Mouse (Mus musculus) gastrocnemius, postnatal 10 days (tissue): ENCODE results near the gene Lrrc49. TPM values are rescaled to one million over a fixed set of nuclear protein-coding genes. Genes with fewer than 3 reads are reported as not detected.

Source experiments
- DNase-seq: peaks from one replicate; pipeline ENCODE4 v3.0.0; 2021; ENCODE audit warnings: mixed read lengths
- total RNA-seq, 2 experiments: library from RNA; stranded (reverse); gene quantifications; 2 replicates each; pipeline ENCODE4 v1.2.3; 2021

The Lrrc49 gene
- total RNA-seq, 2 experiments from 2014 or later: 4.7 to 5.1 TPM

DNA sequence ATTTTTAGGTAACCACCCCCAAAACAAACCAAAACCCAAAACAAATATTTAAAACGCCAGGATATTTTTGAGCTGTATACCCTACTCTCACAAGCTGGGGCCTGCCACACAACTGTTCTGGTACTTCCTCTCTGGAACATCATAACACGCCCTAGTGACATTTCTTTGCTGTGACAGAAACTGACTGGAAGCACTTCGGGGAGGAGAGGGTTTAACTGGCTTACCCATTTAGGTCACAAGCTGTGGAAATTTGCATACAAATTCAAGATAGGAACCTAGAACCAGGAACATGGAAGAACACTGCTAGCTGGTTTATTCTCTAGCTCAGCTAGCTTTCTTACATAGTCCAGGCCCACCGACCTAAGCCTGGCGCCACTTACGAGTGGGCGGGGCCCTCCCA is 92.6 kb downstream of the Lrrc49 start:
- DNase-seq: no peak

DNA sequence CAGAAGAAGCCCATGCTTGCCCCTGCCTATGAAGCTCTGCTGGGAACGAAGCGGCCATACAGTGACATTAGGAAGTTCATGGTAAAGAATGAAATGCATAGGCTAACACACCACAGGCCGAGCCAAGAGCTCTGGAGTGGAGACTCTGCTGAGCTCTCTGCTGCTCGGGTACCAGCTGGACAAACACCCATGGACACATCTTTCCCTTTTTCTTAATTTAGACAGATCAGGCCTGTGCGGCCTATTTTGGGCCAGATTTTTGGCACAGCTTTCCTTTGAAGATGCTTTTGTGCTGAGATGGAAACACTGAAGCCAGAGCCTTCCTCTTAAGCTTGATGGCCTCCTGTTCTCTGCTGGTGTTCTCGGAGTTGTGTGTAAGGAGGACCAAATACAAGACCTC is 95.0 kb downstream of the Lrrc49 start:
- no peak for DNase-seq

DNA sequence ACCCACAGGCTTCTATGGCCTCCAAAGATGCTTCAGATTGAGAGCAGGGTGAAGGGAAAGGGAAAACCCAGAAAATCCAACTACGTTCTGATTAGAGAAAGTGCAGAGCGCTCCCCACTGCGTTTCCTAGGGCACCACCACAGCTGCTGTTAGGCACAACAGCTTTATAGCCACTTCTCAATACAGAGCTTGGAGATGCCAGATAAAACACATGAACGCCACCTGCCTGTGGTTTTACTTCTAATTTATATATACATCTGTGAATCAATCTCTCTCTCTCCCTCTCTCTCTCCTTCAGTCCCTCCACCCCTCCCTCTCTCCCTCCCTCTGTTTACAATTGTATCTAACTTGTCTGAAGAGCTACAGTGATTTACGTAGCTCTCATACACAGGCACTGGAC is 95.6 kb downstream of the Lrrc49 start:
- no peak for DNase-seq

DNA sequence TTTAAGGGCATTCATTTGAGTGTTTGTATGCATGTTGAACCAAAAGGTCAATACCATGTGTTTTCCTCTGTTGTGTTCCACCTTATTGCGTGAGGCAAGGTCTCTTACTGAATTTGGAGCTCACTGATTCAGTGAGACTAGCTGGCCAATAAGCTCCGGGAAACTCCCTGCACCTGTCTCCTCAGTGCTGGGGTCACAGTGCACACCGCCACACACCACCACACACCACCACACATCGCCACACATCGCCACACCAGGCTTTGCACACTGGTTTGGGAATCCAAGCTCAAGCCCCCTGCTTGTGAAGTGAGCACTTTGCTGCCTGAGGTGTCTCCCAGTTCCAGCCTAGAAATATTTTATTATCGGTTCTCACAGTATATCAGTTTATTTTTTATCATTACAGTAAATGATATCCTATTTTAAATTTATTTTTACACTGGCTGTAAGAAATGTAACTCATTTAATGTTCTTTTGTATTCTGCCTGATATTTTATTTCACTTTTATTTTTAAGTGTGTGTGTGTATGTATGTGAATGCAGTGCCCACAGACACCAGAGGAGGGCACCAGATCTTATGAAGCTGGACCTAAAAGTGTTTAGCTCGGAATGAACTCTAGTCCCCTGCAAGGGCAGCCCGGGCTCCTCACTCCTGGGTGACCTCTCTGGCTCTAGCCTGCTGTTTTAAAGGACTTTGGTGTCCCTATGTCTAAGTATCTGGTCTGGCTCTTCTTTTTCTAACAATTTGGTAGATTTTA is 96.9 kb downstream of the Lrrc49 start:
- DNase-seq: no peak

DNA sequence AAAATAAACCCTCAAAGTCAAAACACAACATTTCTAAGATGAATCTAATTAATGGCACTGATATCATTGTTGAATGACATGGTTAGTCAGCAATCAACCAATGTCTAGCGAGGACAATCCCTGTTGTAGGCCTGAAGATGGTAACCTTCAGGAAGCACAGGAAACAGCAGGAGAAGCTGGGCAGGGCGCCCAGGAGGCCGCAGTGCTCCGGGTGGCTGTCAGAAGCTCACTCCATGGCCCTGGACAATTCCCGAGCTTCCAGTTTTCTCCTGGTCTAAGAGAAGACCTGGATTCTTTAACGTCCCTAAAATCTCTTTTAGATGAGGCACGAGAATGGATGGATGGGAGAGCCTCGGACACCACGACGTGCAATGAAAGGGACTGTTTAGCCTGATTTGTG is 99.0 kb downstream of the Lrrc49 start:
- no peak for DNase-seq

DNA sequence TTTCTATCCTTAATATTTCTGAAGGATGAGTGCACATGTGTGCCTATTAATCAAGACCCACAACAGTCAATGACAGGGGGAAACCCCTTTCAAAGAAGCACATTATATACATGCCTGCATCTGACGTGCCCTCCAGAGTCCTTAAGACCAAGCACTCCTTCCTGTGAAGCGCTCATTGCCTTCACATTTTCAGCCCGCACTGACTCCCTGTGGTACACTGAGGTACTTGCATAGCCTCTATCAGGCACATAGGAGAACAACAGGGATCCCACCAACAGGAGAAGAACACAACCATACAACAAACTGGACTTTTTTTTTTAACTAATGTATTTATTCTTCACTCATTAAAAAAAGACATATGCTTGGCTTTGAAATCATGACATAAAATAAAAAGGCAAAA is 101.0 kb downstream of the Lrrc49 start:
- no peak for DNase-seq

DNA sequence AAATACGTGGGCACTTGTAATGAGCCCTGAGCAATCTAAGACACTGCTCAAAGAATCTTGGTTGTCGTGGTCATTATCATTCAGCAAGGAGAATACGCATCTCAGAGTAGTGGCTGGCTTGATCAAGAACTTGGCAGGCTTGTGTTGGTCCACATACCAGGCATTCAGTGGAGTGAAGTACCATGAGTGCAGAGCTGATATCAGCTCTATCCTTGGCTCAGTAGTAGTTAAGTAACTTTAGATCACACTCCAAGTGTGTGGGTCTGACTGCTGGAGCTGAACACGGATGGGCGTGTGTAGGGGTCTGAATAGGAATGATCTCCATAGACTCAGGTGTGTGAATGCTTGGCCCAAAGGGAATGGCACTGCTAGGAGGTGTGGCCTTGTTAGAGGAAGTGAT is 102.8 kb downstream of the Lrrc49 start:
- no peak for DNase-seq

DNA sequence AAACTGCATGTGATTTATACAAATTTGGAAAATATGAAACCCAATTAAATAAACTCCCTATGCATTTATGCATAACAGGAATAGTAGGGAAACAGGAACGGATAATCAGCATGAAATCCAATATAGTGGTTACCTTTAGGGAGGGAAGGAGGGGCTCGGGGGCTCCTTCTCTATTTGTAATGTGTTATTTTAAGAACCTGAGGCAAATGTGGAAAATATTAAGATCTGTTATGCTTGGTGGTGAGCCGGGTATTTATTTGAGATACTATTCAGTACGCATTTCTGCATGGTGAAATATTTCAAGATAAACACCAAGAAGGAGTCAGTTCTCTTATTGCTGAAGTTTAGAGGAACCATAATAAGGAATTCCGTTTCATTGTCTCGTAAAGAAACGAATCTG is 105.4 kb downstream of the Lrrc49 start:
- no peak for DNase-seq

DNA sequence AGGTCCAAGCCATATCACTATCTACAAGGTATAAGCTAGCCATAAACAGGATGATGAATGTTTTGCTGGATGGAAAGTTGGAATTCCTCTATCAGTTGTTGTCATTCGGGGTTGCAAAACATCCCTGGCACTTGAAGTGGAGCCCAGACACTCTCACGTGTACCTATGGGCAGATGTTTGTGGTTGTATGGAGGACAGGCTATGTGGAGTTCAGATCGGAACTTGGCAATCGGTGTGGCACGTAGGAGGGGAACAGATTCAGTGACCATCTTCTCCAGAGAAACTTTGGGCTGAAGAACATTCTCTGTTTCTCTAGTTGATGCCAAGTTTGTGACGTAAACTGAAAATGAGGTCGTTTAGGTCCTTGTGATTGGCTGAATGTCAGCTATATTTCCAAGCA is 114.9 kb downstream of the Lrrc49 start:
- DNase-seq: no peak

DNA sequence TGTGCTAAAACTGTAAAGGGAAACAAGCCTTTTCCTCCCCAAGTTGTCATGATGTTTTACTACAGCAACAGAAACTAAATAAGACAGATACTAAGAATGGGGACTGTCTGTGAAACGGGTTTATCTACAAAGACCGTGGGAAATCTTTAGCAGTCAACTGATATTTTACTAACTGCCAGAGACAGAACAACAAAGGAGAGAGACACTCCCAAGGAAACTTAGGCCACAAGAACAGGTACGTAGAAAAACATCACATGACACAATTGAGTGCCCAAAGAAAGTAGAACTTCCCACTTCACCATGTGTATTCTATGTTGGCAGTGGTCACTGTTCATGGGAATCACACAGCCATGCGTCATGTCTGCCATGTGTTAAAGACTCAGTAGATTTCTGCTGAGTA is 116.2 kb downstream of the Lrrc49 start:
- DNase-seq: no peak

DNA sequence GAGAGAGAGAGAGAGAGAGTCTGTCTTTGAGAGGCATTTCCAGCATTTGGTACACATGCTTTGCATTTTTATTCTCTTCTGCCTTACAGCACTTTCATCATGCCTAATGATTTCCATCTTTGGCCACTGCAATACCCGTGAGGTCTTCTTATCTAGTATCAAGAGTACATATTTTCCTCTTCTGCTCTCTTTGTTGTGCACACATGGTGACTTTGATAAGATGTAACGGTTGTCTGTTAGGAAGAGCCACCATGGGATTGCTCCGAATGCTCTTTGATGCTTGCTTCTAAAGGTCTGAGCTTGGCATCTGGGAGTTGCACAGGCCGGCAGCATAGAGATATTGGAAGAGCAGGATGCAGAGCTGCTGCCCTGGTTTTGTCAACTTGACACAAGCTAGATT is 116.9 kb downstream of the Lrrc49 start:
- no peak for DNase-seq

DNA sequence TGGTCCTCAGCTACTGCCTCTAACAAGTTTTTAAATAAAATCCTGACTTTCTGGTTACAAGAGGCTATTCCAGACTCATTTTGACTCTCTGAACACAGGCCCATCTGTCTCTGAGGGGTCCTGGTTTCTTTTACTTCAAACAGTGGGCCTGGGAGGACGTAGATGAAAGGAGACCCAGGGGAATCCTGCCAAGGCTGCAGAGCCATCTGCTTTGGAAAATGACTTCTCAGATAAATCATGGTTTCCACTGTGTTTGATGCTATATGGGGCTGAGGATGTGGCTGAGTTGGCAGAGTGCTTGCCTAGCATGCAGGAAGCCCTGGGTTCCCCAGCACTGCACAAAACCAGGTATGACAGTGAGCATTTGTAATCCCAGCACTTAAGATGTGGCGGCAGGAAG is 118.6 kb downstream of the Lrrc49 start:
- DNase-seq: no peak

DNA sequence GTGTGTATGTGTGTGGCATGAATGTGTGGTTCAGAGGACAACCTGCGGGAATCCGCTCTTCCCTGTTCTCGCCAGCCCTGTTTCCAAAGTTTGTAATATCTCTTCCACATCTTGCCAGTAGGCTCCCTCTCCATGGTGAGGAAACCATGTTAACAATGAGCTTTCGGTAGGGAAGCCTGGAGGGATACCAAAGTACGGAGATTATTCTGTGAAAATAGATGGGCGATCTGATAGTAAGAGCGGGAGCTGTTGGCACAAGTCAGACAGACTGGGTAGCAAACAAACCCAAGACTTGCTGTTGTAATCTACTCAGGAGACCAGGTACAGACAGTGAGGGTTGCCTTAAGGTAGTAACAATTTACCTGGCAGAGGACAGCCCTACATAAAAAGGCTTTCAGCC is 124.1 kb downstream of the Lrrc49 start:
- DNase-seq: no peak

DNA sequence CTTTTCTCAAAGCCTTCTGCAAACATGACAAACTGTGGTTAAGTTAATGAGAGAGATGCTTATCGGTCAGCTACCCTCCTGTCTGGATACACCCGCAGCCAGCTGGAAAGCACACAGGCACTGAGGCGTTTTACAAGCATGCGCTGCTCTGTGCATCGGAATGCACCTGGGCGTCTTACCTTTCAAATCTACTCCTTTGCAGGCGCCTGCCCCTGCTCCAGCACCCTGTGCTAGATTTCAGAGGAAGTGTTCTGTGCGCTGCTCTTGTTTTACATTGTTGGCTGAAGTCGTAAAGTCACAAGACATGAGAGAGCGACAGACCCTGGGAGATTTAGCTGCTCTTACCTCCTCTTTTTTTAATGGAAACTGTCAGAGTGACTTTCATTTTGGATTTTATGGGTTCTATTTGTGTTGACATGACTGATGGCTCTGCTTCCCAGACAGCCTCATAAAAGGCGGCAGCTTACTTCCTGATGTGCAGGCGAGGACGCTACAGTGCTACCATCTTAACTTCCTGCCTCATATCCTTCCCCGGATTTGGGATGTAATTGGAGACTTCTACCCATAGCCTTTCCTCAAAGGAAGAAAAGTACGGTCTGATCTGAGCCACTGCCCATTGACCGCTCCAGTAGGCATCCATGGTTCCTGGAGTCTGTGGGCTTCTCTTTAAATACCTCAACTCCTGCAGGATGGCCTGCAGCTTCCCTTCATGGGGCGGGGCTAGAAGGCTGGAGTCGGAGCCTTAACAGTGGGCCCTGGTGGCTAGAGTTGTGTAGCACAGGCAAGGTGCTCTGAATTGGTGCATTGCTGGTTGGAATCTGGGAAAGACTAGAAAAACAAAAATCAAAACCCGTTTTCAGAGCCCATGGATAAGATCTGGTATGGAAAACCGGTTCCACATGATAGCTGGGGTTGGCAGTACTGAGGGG is 125.3 kb downstream of the Lrrc49 start:
- DNase-seq: peak; percentile 15

DNA sequence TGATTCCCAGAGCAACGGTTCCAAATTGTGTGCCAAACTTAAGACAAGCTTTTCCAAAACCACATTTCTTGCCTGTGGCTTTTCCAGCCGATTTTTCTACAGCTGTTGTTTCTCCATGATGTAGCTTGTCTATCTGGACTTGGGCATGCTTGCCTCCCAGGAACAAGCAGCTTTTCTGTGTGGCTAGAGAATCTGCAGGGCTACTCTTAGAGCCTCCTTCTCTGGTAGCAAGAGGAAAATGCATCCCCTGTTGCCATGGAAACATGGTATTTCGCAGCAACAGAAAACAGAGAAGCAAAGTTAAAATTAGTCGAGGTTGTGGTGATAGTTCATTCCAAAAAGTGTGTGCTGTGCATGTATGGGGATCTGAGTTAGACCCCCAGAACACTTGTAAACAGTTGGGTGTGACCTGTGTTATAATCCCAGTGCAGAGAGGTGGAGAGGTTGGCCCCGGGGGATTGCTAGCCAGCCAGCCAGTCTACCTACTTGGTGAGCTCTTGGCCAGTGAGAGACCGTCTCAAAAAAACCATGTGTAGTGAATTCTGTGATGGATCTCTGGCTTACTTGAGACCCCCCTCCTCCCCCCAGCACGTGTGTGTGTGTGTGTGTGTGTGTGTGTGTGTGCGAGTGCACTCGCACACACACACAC is 126.2 kb downstream of the Lrrc49 start:
- no peak for DNase-seq

DNA sequence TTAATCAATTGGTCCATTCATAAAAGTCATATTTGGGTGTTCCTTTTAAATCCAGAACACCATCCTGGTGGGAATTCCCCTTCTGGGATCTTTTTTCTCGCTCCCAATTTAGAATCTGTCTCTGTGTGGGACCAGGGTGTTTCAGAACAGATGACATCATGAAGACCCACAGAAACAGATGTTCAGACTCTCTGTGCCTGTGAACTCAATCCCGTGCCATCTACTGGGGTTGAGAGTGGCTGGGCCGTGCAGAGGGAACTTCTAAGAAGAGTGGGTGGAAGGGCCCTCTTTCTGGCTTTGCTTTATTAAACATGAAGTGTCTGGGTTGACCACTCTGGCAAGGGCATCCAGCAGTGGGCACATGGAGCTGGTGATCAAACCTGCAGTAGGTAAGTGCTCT is 129.5 kb downstream of the Lrrc49 start:
- DNase-seq: no peak

DNA sequence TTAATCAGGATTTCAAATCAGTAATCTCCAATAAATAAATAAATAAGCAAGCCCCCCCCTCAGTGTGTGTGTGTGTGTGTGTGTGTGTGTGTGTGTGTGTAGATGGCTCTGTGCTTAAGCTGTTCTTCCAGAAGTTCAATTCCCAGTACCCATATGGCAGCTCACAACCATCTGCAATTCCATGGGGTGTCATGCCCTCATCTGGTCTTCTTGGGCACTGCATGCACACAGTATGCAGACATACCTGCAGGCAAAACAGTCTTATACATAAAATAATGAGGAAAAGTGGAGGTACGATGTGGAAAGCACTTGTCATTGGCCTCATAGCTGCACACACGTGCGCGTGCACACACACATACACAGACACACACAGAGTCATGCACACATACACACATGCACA is 136.7 kb downstream of the Lrrc49 start:
- DNase-seq: no peak

DNA sequence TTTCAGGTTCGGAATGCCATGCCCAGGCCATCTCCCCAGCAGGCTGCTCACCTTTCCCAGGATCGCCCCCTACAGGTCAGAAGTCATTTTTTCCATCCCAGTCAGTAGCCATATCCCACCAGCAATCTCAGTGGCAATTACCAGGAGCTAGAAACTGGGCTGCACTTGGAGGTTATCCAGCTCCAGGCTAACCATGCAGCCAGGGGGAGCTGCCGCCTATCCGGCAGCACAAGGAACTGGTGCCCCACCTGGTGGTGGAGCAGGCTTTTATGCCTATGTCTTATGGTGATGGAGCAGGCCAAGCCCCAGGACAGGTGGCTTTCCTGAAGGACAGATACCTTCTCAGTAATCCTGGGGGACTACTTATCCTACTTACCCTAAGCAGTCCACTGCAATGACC is 139.8 kb downstream of the Lrrc49 start:
- DNase-seq: peak; percentile 39

DNA sequence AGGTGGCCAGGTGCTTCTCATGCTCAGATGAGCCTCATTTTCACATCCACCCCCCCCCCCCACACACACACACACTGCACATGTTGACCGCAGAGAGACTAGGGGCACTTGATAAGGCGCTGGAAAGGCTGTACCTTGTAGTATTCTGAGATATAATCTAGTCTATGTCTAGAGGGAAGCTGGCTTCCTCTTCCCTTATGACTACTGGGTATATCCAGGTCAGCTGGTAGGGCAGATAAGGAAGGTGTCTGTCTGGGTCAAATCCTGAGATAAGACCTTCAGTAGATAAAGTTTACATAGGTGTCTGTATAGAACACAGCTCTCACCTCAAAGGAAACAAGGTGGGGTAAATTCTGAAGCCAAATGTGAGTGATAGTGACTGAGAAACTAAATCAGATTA is 141.8 kb downstream of the Lrrc49 start:
- no peak for DNase-seq

DNA sequence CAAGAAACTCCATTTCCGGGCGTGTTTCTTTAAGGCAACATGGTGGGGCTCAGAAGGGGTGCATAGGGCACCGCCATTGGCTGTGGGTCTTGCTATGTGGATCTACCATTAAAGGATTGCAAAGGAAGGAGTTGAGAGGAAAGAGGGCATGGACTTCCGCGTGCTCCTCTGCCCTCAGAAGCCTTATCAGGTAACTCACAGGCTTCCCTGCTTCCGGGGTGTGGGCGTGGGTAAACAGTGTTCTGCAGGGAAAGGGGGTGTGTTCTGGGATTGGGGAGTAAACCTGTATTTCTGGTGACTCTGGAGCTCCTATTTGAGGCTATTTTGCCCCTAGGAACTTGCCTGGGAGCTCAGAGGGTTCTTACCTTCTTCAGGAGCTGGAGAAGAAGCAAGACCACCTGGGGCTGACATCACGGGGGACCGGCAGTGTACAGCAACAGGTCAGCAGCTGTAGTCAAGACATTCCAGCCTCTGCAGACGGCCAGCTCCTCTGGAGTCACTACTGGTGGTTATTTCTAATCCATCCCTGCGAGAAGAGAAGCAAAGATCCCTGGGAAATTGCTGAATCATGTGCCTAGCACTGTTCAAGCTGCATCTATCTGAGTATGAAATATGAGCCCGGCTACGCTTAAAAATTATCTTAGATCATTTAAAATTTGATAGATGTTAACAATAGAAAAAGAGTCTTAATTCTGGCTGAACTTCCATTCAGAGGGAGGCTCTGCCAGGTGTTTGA is 142.4 kb downstream of the Lrrc49 start:
- DNase-seq: no peak

DNA sequence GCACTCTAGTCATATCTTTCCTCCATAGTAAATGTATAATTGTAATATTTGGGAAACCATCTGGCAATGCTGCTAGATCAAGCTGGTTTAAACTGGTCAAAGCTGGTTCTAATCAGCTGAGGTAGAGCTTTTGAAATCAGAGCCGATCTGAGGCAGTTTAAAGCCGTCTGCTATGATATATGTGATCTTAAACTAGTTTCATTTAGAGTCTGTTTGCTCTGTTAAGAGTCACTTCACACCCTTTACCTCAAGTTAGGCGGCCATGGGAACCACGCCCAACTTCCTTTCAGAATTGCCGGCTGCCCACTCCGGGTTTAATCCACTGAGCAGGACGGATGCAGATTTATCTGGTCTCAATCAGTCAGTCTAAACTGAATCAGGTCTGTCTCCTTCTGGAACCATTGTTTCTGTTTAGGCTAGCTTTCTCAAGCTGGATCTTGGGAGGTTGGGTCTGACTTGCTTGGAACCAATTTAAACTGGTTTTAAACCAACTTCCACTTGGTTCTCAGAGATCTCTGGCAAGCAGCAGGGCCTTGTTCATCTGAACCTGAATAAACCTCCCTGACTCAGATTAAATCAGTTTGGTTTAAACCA is 144.4 kb downstream of the Lrrc49 start:
- DNase-seq: no peak

DNA sequence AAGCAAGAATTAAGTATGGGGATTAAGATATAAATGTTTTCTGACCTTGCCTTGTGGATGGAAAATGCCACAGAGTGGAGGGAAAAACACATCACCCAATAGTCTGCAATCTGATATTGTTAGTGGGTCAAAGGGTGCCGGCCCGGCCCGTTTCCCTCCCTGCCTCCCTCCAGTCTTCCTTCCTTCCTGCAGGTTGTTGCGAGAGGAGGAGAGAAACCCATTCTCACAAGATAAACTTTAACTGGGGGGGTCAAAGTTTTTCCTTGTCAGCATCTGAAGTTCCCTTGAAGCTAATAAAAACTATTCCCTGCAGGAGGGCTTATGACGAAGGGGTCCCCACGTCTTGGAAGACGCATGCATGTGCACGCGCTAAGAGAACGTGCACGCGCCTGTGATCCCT is 157.6 kb downstream of the Lrrc49 start:
- no peak for DNase-seq
